Mouse (Mus musculus) heart, embryonic 12.5 days (tissue): Measurements from ENCODE around the gene Gja10. TPM values are rescaled to one million over a fixed set of nuclear protein-coding genes. Genes with fewer than 3 reads are reported as not detected.

ENCODE experiments used
- ATAC-seq: fragments of 200-750 bp; cut with Nextera tagmentation; 2 replicates; pipeline ENCODE4 v1.8.0; 2017; ENCODE audit warnings: moderate TSS enrichment, moderate library complexity; ENCODE audit not compliant: insufficient number of reproducible peaks, low FRiP score
- H3K27ac ChIP-seq: fragments of 300-500 bp; sonication (generic); 2 replicates; pipeline ENCODE4 v1.5.1; 2016; ENCODE audit warnings: mild to moderate bottlenecking, moderate library complexity; ENCODE audit not compliant: poor library complexity, severe bottlenecking
- H3K27me3 ChIP-seq: fragments of 300-500 bp; sonication (generic); replicated peaks from 2 replicates; pipeline ENCODE4 v1.6.1; 2016; ENCODE audit warnings: mild to moderate bottlenecking, moderate library complexity
- H3K36me3 ChIP-seq: fragments of 300-500 bp; sonication (generic); 2 replicates; pipeline ENCODE4 v1.6.1; 2016; ENCODE audit warnings: mild to moderate bottlenecking, moderate library complexity
- H3K4me1 ChIP-seq: fragments of 300-500 bp; sonication (generic); replicated peaks from 2 replicates; pipeline ENCODE4 v1.6.1; 2016; ENCODE audit warnings: mild to moderate bottlenecking
- H3K4me2 ChIP-seq: fragments of 300-500 bp; sonication (generic); 2 replicates; pipeline ENCODE4 v1.6.1; 2016; ENCODE audit warnings: mild to moderate bottlenecking, moderate library complexity
- H3K4me3 ChIP-seq: fragments of 300-500 bp; sonication (generic); 2 replicates; pipeline ENCODE4 v1.5.1; 2016; ENCODE audit warnings: mild to moderate bottlenecking
- H3K9ac ChIP-seq: fragments of 300-500 bp; sonication (generic); 2 replicates; pipeline ENCODE4 v1.6.1; 2016; ENCODE audit warnings: mild to moderate bottlenecking, moderate library complexity
- H3K9me3 ChIP-seq: fragments of 300-500 bp; sonication (generic); replicated peaks from 2 replicates; pipeline ENCODE4 v1.6.1; 2016; ENCODE audit warnings: mild to moderate bottlenecking, moderate library complexity
- WGBS: fragments of 180-500 bp; shearing (Covaris S2); methylation state at CpG from one replicate; pipeline ENCODE4 v1.1.7; 2016; 5-methylcytosine and 5-hydroxymethylcytosine counted together
- polyA plus RNA-seq: library from polyadenylated mRNA; unstranded; fragments of >200 nt; fragmentation: Nextera tagmentation; extraction: Ambion mirVana; gene quantifications from 2 replicates; pipeline ENCODE4 v1.2.1, GENCODE M21; 2016

Gene Gja10
- polyA plus RNA-seq, result not detected in 2 replicates

GRCm38 (mm10) chr4:32602660-32603059, at the start of gene Gja10:
TSS of gene Gja10 (minus strand) at chr4:32602760.
- Histone ChIP-seq H3K27me3 (no peaks in the 10 kb centered on the region), H3K9ac (no peak within 1 kb of the TSS), H3K4me3 (no peak within 1 kb of the TSS), H3K36me3 (no peaks in the 10 kb centered on the region), H3K27ac (no peak within 1 kb of the TSS), H3K9me3 (no peaks in the 10 kb centered on the region), H3K4me1 (no peaks in the 10 kb centered on the region), H3K4me2 (no peak within 1 kb of the TSS)
- no peak for ATAC-seq
- WGBS, result 54% methylated on average over 3 of the region's 3 CpGs

GRCm38 (mm10) chr4:32651669-32652068, 49.1 kb upstream of the Gja10 start:
- Histone ChIP-seq H3K9ac (no peak overlapping the region), H3K27me3 (no peaks in the 10 kb centered on the region), H3K36me3 (peaks cover 37% of the 10 kb centered on the region), H3K4me3 (no peak overlapping the region), H3K4me2 (no peak overlapping the region), H3K27ac (no peak overlapping the region), H3K9me3 (no peaks in the 10 kb centered on the region), H3K4me1 (peaks cover 6% of the 10 kb centered on the region; the same call in 1 of the 2 replicates)
- 60% methylated on average over 5 of the region's 5 CpGs for WGBS
- peak; percentile 95 for ATAC-seq

DNA sequence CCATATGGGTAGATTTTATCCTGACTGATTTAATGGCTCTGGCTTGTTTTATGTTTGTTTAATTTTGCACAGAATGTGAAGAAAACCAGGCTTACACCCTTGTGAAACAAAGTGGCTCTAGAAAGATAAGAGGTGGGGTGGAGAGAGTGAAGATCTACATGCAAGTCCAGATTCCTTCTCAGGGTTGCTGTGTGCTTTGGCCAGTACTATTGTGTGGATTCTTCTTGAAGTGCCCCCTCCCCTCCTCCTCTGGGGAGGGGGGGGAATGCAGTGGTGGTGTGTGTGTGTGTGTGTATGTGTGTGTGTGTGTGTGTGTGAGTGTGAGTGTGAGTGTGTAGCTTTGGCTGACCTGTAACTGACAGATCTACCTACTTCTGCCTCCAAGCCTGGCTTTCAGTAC, 19.1 kb upstream of the Gja10 start:
- no peaks in the 10 kb centered on the region for H3K9me3 ChIP-seq
- no peak overlapping the region for H3K4me3 ChIP-seq
- 0 out of 2 replicates have a peak, but pooled peaks have one; percentile 22 for ATAC-seq

DNA sequence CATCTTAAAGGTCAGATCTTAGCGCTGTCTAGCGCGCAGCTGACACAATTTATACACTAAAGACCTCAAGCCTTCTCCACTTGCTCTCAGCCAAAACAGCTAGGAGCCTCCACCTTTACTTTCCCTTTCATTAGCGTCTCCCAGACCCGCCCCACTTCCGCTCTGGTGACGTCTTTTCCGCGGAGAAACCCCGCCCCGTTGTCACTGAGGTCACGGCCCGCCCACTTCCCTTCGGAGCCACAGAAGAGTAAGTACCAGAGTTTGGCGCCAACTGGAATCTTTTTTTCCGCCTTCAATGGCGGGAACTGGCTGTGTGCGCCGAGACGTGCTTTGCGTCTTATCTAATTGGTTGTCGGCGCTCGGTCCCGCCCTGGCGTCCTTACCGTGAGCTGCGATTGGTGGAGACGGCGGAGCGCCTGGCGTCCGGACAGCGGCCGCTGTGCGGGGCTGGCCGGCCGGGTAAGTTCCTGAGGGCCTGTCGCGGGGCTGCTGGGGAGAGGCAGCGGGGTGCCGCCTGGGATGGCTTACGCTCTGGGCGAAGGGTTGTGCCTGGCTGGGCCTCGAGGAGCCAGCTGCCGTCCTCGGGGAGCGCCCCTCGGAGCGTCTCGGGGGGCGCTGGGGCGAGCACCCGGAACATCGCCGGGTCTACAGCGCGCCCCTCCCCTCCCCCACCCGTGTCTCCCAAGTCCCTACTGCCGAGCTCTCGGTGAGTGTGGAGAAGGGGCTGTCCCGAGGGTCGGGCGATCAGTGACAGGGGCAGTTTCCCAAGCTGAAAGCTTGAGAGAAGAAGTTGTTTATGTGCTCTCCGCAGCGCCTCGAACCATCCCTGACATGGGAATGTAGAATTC, 12.7 kb upstream of the Gja10 start, which contains the start of gene Casp8ap2:
Gene Casp8ap2 (plus strand): TSS at position 418 of the 848 bp plus-strand sequence.
- ATAC-seq, result peak; percentile 99
- H3K27ac ChIP-seq, result peak within 1 kb of the TSS; percentile 87
- under 1% methylated on average over 64 of the region's 67 CpGs for WGBS

More for the DNA sequence above, 19.1 kb upstream of the Gja10 start:
- H3K36me3 ChIP-seq, result peaks cover 18% of the 10 kb centered on the region
- no peak overlapping the region for H3K4me2 ChIP-seq
- no peak overlapping the region for H3K9ac ChIP-seq
- no peak overlapping the region for H3K27ac ChIP-seq
- H3K4me1 ChIP-seq, result peaks cover 14% of the 10 kb centered on the region
- no peaks in the 10 kb centered on the region for H3K27me3 ChIP-seq

DNA sequence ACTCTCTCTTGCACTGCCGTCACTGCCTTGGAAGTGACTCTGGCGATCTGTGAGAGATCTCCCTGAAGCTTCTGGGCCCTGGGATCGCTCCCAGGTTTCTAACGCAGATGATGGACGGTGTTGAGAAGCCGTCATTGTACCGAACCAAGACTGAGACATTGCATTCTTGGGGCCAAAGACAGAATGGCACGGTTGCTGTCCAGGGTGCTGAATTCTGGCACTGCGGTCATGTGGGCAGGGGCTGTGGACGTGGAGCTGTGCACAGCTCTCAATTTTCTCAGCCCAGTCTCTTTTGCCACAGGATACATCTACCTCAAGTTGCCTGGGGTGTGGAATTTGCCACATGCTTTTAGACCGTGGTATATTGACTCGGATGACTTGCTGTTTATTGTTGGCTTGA, 1.4 kb downstream of the Gja10 start:
- Histone ChIP-seq H3K36me3 (no peaks in the 10 kb centered on the region), H3K4me2 (no peak overlapping the region), H3K9me3 (no peaks in the 10 kb centered on the region), H3K27ac (no peak overlapping the region), H3K4me3 (no peak overlapping the region), H3K9ac (no peak overlapping the region), H3K4me1 (no peaks in the 10 kb centered on the region), H3K27me3 (no peaks in the 10 kb centered on the region)
- WGBS, result 20% methylated on average over 12 of the region's 12 CpGs
- no peak for ATAC-seq

More for the DNA sequence above, 12.7 kb upstream of the Gja10 start, which contains the start of gene Casp8ap2:
- peaks cover 9% of the 10 kb centered on the region for H3K4me1 ChIP-seq
- H3K27me3 ChIP-seq, result no peaks in the 10 kb centered on the region
- H3K4me3 ChIP-seq, result peak within 1 kb of the TSS; percentile 68
- no peaks in the 10 kb centered on the region for H3K9me3 ChIP-seq
- H3K36me3 ChIP-seq, result 0 out of 2 replicates have a peak, but pooled peaks cover 6% of the 10 kb centered on the region
- H3K9ac ChIP-seq, result peak within 1 kb of the TSS; percentile 79
- H3K4me2 ChIP-seq, result peak within 1 kb of the TSS; percentile 82

DNA sequence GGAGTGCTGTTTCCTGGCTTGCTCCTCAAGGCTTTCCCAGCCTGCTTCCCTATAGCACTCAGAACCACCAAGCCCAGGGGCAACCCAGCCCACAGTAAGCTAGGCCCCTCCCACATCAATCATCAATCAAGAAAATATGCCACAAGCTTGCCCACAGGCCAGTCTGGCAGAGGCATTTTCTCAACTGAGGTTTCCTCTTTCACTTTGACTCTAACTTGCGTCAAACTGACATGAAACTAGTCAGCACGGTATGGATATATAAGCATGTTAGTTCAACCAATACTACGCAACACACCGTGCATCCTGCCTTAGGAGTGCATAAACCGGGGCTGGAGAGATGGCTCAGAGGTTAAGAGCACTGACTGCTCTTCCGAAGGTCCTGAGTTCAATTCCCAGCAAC, 14.3 kb downstream of the Gja10 start:
- H3K4me2 ChIP-seq, result no peak overlapping the region
- H3K27ac ChIP-seq, result no peak overlapping the region
- H3K27me3 ChIP-seq, result no peaks in the 10 kb centered on the region
- H3K9ac ChIP-seq, result no peak overlapping the region
- 79% methylated on average over 6 of the region's 6 CpGs for WGBS
- no peaks in the 10 kb centered on the region for H3K4me1 ChIP-seq
- no peaks in the 10 kb centered on the region for H3K36me3 ChIP-seq
- H3K4me3 ChIP-seq, result no peak overlapping the region
- no peaks in the 10 kb centered on the region for H3K9me3 ChIP-seq
- ATAC-seq, result no peak

- Histone ChIP-seq H3K4me2 (no peak overlapping the region), H3K9me3 (no peaks in the 10 kb centered on the region), H3K4me3 (no peak overlapping the region), H3K4me1 (no peaks in the 10 kb centered on the region), H3K9ac (no peak overlapping the region), H3K27ac (no peak overlapping the region), H3K36me3 (no peaks in the 10 kb centered on the region), H3K27me3 (no peaks in the 10 kb centered on the region)
- 85% methylated on average over 5 of the region's 5 CpGs for WGBS
- no peak for ATAC-seq
These were observed 15.0 kb downstream of the Gja10 start for GRCm38 (mm10) chr4:32587543-32587942.

DNA sequence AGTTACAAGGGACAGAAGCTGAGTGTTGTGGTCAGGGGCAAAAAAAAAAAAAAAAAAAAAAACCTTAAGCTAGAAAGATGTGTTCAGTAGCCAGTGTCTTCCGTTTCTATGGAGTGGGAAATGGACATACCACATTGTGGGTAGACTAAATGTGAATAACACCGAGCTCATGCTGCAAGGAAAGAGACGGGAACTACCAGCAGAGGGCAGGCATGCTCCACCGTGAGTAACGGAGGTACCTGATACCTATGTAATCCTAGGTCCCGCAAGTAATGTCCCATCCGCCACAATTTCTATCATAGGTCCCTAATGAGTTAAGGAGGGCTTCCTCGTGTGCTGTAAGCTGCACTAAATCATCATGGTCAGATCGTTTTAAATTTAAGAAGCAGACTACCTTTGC, 16.0 kb downstream of the Gja10 start:
- Histone ChIP-seq H3K4me1 (peaks cover 3% of the 10 kb centered on the region; the same call in 1 of the 2 replicates), H3K9ac (no peak overlapping the region), H3K9me3 (no peaks in the 10 kb centered on the region), H3K36me3 (no peaks in the 10 kb centered on the region), H3K27me3 (no peaks in the 10 kb centered on the region), H3K4me2 (no peak overlapping the region), H3K4me3 (no peak overlapping the region), H3K27ac (no peak overlapping the region)
- WGBS, result 14% methylated on average over 9 of the region's 9 CpGs
- no peak for ATAC-seq

GRCm38 (mm10) chr4:32584181-32584580, 18.4 kb downstream of the Gja10 start:
- WGBS, result 66% methylated on average over 6 of the region's 6 CpGs
- peaks cover 10% of the 10 kb centered on the region for H3K4me1 ChIP-seq
- H3K27me3 ChIP-seq, result no peaks in the 10 kb centered on the region
- H3K9ac ChIP-seq, result no peak overlapping the region
- no peak overlapping the region for H3K4me2 ChIP-seq
- H3K4me3 ChIP-seq, result no peak overlapping the region
- peaks cover 9% of the 10 kb centered on the region; the same call in 1 of the 2 replicates for H3K36me3 ChIP-seq
- ATAC-seq, result no peak
- H3K9me3 ChIP-seq, result no peaks in the 10 kb centered on the region
- no peak overlapping the region for H3K27ac ChIP-seq

DNA sequence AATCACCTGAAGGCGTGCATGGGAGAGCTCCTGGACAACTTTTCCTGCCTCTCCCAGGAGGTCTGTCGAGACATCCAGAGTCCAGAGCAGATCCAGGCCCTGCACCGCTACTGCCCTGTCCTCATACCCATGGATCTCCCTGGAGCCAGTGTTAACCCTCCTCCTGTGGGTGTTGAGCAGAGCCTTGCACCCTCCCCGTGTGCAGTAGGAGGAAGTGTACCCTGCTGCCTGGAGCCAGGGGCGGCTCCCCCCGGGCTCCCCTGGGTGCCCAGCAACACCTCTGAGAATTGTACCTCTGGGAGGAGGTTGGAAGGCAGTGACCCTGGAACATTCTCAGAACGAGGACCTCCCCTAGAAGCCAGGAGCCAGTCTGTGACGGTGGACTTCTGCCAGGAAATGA, 22.7 kb downstream of the Gja10 start:
- H3K36me3 ChIP-seq, result peaks cover 21% of the 10 kb centered on the region; the same call in 1 of the 2 replicates
- no peak overlapping the region for H3K9ac ChIP-seq
- H3K27ac ChIP-seq, result no peak overlapping the region
- no peak overlapping the region for H3K4me3 ChIP-seq
- no peaks in the 10 kb centered on the region for H3K27me3 ChIP-seq
- H3K4me1 ChIP-seq, result peaks cover 10% of the 10 kb centered on the region
- WGBS, result 72% methylated on average over 8 of the region's 8 CpGs
- H3K4me2 ChIP-seq, result no peak overlapping the region
- ATAC-seq, result no peak
- H3K9me3 ChIP-seq, result no peaks in the 10 kb centered on the region

DNA sequence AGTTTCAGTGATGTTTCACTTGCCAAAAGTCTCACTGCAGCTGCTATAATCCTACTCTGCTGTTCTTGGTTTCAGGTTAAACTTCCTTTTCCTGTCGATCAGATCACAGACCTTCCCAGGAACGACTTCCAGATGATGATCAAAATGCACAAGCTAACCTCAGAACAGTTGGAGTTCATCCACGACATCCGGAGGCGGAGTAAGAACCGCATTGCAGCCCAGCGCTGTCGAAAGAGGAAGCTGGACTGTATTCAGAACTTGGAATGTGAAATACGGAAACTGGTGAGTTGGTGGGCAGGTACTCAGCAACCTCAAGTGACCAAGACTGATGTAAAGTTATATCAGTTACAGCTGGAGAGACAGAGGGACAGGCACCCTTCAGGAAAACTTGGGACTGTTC, 27.4 kb downstream of the Gja10 start:
- Histone ChIP-seq H3K36me3 (peaks cover 18% of the 10 kb centered on the region; the same call in 1 of the 2 replicates), H3K27ac (no peak overlapping the region), H3K9me3 (no peaks in the 10 kb centered on the region), H3K4me2 (no peak overlapping the region), H3K4me1 (peaks cover 10% of the 10 kb centered on the region; the same call in 1 of the 2 replicates), H3K9ac (no peak overlapping the region), H3K27me3 (no peaks in the 10 kb centered on the region), H3K4me3 (no peak overlapping the region)
- no peak for ATAC-seq
- WGBS, result 74% methylated on average over 9 of the region's 9 CpGs
